Mouse (Mus musculus) liver, embryonic 12.5 days (tissue): Measurements from ENCODE around the gene 2610318N02Rik. TPM values are rescaled to one million over a fixed set of nuclear protein-coding genes. Genes with fewer than 3 reads are reported as not detected.

Experiments
- ATAC-seq: fragments of 200-750 bp; cut with Nextera tagmentation; 2 replicates; pipeline ENCODE4 v1.8.0; 2017; ENCODE audit warnings: moderate number of reproducible peaks, mild to moderate bottlenecking, moderate library complexity
- H3K27ac ChIP-seq: fragments of 300-500 bp; sonication (generic); 2 replicates; pipeline ENCODE4 v1.5.1; 2016; ENCODE audit warnings: mild to moderate bottlenecking
- H3K27me3 ChIP-seq: fragments of 300-500 bp; sonication (generic); replicated peaks from 2 replicates; pipeline ENCODE4 v1.6.1; 2016; ENCODE audit warnings: mild to moderate bottlenecking, moderate library complexity
- H3K36me3 ChIP-seq: fragments of 300-500 bp; sonication (generic); 2 replicates; pipeline ENCODE4 v1.6.1; 2016; ENCODE audit warnings: mild to moderate bottlenecking, moderate library complexity
- H3K4me1 ChIP-seq: fragments of 300-500 bp; sonication (generic); 2 replicates; pipeline ENCODE4 v1.6.1; 2016
- H3K4me2 ChIP-seq: fragments of 300-500 bp; sonication (generic); 2 replicates; pipeline ENCODE4 v1.6.1; 2016; ENCODE audit warnings: mild to moderate bottlenecking, moderate library complexity
- H3K4me3 ChIP-seq: fragments of 300-500 bp; sonication (generic); 2 replicates; pipeline ENCODE4 v1.5.1; 2016; ENCODE audit warnings: mild to moderate bottlenecking, moderate library complexity
- H3K9ac ChIP-seq: fragments of 300-500 bp; sonication (generic); 2 replicates; pipeline ENCODE4 v1.6.1; 2016; ENCODE audit warnings: mild to moderate bottlenecking, moderate library complexity
- H3K9me3 ChIP-seq: fragments of 300-500 bp; sonication (generic); replicated peaks from 2 replicates; pipeline ENCODE4 v1.6.1; 2016; ENCODE audit warnings: mild to moderate bottlenecking, moderate library complexity
- WGBS: fragments of 180-500 bp; shearing (Covaris S2); methylation state at CpG from one replicate; pipeline ENCODE4 v1.1.7; 2016; ENCODE audit not compliant: insufficient replicate concordance; 5-methylcytosine and 5-hydroxymethylcytosine counted together
- polyA plus RNA-seq: library from polyadenylated mRNA; unstranded; fragments of >200 nt; fragmentation: Nextera tagmentation; extraction: Ambion mirVana; gene quantifications from 2 replicates; pipeline ENCODE4 v1.2.1, GENCODE M21; 2016

Gene 2610318N02Rik
- polyA plus RNA-seq, 1 experiment from 2014 or later: 33.4 TPM

DNA sequence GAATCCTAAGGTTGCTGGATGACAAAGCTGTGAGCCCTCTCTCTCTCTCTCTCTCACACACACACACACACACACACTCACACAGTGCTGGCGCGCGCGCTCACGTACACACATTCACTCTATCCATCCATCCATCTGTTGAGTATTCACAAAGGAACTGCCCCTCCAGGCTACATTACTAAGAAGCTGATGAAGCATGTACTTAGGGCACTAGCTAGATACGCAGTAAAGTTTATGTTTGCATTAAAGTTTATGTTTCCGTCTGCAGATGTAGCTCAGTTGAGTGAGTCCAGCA lies 7.9 kb upstream of the 2610318N02Rik start:
- Histone ChIP-seq H3K9ac (peak overlapping the region; percentile 72), H3K27ac (peak overlapping the region; percentile 72; the same call in 1 of the 2 replicates), H3K36me3 (peaks cover 6% of the 10 kb centered on the region; the same call in 1 of the 2 replicates), H3K4me1 (peaks cover 20% of the 10 kb centered on the region), H3K27me3 (peaks cover 7% of the 10 kb centered on the region; the same call in 1 of the 2 replicates), H3K9me3 (no peaks in the 10 kb centered on the region), H3K4me2 (peak overlapping the region; percentile 99), H3K4me3 (peak overlapping the region; percentile 70)
- no peak for ATAC-seq
- 64% methylated on average over 7 of the region's 7 CpGs for WGBS

DNA sequence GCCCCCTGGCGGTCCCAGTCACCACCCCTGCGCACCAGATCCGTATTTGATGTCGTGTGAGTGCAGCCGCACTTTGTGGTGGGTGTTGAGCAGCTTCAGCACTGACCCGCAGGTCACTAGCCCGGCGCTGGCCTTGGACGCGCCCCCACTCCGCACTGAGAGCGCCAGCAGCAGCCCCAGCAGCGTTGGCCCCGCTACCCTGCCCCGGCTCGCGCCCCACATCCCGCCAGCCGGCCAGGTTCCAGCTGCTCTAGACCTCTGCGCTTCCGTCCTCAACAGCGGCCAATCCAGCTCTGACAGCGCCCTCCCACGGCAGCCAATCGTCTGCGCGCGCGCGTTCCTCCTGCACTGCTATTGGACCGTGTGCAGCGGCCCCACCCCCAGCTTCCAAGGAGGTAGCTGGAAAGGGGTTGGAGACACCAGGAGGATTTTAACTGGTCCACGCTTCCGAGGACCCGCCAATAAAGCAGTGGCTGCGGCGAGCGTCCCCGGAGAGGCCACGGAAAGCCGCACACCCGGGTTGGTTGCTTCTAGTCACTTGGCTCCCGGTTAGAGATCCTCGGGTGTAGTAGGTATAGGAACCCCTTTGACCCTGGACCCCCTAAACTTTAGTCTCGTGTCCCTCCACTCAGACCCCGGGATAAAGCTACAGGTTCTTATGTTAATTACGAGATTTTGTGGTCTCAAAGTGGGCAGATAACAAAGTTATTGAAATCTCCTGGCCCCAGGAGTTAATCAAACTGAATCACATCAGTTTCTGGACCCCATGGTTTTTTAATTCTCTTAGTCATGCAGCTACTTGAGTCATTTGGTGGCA lies 7.3 kb upstream of the 2610318N02Rik start, which contains the start of gene Sdf2l1:
Sdf2l1 (minus strand) TSS at position 295 of the 817 bp plus-strand sequence.
- no peaks in the 10 kb centered on the region for H3K9me3 ChIP-seq
- peaks cover 7% of the 10 kb centered on the region; the same call in 1 of the 2 replicates for H3K27me3 ChIP-seq
- under 1% methylated on average over 47 of the region's 47 CpGs for WGBS
- H3K4me3 ChIP-seq: peak within 1 kb of the TSS; percentile 70
- peak; percentile 97 for ATAC-seq
- peaks cover 20% of the 10 kb centered on the region for H3K4me1 ChIP-seq
- peaks cover 6% of the 10 kb centered on the region; the same call in 1 of the 2 replicates for H3K36me3 ChIP-seq
- peak within 1 kb of the TSS; percentile 78 for H3K9ac ChIP-seq
- H3K27ac ChIP-seq: peak within 1 kb of the TSS; percentile 72
- H3K4me2 ChIP-seq: peak within 1 kb of the TSS; percentile 99

DNA sequence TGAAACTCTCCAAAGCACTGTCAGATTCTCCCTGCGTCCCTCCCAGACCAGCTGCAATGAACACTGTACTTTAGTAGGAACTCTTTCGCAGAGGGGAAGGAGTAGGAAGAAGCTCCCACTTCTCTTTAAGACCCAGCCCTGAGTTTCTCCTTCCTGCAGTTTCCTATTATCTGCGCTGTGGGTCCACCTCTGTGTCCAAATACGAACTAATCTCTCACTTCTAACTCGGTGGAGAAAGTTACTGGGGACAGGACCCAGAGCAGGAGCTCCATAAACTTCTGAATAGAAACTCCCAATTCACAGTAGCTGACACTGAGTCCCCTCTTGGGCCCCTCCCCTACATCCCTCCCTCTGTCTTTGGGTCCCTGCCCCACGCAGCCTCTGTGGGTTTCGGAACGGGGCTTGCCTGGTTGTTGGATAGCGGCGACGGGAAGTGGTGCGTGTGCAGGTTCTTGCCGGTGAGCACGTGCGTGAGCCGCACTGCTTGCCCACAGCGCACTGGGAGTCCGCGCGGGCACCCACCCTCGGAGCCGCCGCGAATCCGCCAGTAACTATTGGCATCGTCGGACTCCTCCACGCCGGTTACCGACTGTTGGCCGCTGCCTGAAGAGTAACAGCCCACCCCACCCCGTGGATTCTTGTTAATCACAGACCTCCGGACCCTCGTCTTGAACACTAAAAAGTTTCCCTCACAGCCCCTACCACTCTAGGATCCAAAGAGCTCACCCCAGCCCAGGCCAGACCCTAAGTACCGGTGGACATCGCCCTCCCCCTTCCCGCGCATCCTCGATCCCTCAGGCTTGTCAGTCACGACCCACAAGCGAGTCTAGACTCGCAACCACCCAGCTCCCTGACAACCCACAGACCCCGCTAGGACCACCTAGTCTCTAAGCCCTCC lies 6.5 kb upstream of the 2610318N02Rik start:
- H3K36me3 ChIP-seq: peaks cover 6% of the 10 kb centered on the region; the same call in 1 of the 2 replicates
- peak overlapping the region; percentile 99 for H3K4me2 ChIP-seq
- no peak for ATAC-seq
- no peaks in the 10 kb centered on the region for H3K9me3 ChIP-seq
- peak overlapping the region; percentile 78 for H3K9ac ChIP-seq
- H3K4me1 ChIP-seq: peaks cover 20% of the 10 kb centered on the region
- peaks cover 7% of the 10 kb centered on the region; the same call in 1 of the 2 replicates for H3K27me3 ChIP-seq
- H3K27ac ChIP-seq: peak overlapping the region; percentile 59
- WGBS: 3% methylated on average over 43 of the region's 43 CpGs
- peak overlapping the region; percentile 70 for H3K4me3 ChIP-seq

DNA sequence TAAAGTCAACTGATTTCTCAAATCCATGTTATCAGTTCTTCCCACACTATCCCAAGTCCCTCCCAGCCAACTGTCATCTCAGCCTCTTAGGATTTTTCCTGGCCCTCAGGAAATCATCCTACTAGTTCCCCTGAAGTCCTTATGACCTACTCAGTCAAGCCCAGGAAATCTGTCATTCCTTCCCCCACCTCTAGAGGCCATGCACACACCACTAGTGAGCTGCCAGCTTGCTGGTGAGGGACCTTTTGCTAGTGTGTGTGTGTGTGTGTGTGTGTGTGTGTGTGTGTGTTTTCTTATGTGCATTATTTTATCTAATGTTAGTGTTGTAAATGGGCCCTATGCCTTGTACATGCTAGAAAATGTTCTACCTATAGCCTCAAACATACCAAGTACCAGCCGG lies 2.3 kb upstream of the 2610318N02Rik start:
- H3K4me1 ChIP-seq: peaks cover 39% of the 10 kb centered on the region
- ATAC-seq: no peak
- 79% methylated on average over 1 of the region's 1 CpGs for WGBS
- peaks cover 17% of the 10 kb centered on the region for H3K36me3 ChIP-seq
- H3K9me3 ChIP-seq: no peaks in the 10 kb centered on the region
- H3K9ac ChIP-seq: no peak overlapping the region
- no peak overlapping the region for H3K27ac ChIP-seq
- H3K4me3 ChIP-seq: no peak overlapping the region
- no peaks in the 10 kb centered on the region for H3K27me3 ChIP-seq
- H3K4me2 ChIP-seq: no peak overlapping the region

DNA sequence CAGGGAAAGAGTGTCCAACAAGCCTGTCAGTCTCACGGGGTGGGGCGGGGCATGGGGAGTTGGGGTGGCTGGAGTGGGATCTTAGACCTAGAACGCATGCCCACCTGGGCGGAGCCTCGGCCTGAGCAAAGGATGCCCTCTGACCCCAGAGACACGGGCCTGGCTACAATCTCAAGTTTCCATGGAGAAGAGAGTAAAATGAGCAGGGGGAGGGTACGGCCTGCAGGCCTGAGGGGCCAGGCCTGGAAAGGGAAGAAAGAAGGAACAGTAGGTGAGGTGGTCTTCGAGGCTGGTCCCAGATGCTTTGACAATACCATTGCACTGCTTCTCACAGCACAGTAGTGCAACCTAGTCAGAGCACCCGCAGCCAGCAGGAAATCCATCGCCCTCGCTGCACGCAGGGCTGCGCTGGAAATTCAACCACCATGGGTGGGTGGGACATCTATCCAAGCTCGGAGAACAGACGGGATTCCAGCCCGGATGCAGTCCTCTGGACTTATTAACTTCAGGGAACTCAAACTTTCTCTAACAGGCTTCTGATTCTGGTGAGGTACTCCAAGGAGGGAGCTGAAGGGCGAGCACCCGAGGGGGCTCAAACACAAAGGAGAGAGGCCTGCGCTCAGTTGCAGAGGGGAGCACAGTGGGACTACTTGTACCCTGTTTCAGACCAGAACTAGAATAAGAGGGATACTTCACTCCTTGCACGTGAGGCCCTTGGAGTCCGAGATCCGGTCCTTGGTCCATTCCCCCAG lies 672 bp downstream of the 2610318N02Rik start:
- peak overlapping the region; percentile 66 for H3K9ac ChIP-seq
- H3K27me3 ChIP-seq: no peaks in the 10 kb centered on the region
- H3K4me3 ChIP-seq: peak overlapping the region; percentile 63
- 7% methylated on average over 22 of the region's 22 CpGs for WGBS
- H3K36me3 ChIP-seq: peaks cover 40% of the 10 kb centered on the region
- ATAC-seq: peak; percentile 7
- H3K4me1 ChIP-seq: peaks cover 25% of the 10 kb centered on the region
- H3K27ac ChIP-seq: peak overlapping the region; percentile 55
- H3K9me3 ChIP-seq: no peaks in the 10 kb centered on the region
- peak overlapping the region; percentile 83 for H3K4me2 ChIP-seq

DNA sequence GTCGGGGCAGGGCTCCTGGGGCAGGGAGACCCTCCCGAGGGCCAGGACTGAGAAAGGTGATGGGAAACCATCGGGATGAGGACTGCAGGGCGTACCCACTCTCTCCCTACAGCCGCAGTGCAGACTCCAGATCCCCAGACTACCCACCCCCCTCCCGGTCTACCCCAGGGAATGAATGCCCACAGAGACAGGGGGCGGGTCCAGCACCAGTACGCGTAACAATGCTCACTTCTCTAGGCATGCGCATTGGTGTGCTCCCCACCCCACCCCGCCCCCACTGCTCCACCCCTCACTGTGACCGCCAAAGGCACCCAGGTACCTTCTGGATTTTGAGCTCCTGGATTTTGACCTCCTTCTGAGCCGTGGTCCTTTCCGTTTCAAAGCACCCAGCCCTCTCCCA lies 3.4 kb downstream of the 2610318N02Rik start:
- Histone ChIP-seq H3K4me3 (no peak overlapping the region), H3K4me1 (peaks cover 25% of the 10 kb centered on the region), H3K36me3 (peaks cover 64% of the 10 kb centered on the region), H3K9ac (no peak overlapping the region), H3K27ac (no peak overlapping the region), H3K9me3 (no peaks in the 10 kb centered on the region), H3K27me3 (no peaks in the 10 kb centered on the region), H3K4me2 (no peak overlapping the region)
- WGBS: 78% methylated on average over 14 of the region's 14 CpGs
- ATAC-seq: no peak

DNA sequence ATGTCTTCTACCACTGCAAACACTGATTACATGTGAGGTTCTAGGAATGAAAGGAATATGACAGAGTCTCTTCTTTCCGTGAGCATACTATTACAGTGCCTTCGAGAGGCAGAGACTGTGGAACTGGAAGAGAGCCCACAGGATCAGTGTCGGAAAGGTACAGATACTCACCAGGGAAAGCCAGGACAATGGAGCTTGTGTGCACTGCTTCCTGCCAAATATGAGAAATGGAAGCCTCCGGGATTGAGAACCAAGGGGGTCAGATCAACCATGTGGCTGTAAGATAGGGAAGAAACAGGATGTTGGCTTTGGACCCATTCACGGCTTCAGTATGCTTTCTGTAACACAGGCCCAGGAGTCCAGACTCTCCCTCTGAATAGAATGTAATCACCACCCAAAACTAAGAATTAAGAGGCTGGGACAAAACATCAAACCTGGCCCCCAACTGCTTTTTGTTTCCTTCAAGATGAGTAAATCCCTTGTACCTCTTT lies 7.6 kb downstream of the 2610318N02Rik start:
- Histone ChIP-seq H3K9me3 (no peaks in the 10 kb centered on the region), H3K27ac (no peak overlapping the region), H3K4me1 (no peaks in the 10 kb centered on the region), H3K9ac (no peak overlapping the region), H3K4me3 (no peak overlapping the region), H3K36me3 (peaks cover 87% of the 10 kb centered on the region), H3K27me3 (no peaks in the 10 kb centered on the region), H3K4me2 (no peak overlapping the region)
- ATAC-seq: no peak
- WGBS: 80% methylated on average over 5 of the region's 5 CpGs

DNA sequence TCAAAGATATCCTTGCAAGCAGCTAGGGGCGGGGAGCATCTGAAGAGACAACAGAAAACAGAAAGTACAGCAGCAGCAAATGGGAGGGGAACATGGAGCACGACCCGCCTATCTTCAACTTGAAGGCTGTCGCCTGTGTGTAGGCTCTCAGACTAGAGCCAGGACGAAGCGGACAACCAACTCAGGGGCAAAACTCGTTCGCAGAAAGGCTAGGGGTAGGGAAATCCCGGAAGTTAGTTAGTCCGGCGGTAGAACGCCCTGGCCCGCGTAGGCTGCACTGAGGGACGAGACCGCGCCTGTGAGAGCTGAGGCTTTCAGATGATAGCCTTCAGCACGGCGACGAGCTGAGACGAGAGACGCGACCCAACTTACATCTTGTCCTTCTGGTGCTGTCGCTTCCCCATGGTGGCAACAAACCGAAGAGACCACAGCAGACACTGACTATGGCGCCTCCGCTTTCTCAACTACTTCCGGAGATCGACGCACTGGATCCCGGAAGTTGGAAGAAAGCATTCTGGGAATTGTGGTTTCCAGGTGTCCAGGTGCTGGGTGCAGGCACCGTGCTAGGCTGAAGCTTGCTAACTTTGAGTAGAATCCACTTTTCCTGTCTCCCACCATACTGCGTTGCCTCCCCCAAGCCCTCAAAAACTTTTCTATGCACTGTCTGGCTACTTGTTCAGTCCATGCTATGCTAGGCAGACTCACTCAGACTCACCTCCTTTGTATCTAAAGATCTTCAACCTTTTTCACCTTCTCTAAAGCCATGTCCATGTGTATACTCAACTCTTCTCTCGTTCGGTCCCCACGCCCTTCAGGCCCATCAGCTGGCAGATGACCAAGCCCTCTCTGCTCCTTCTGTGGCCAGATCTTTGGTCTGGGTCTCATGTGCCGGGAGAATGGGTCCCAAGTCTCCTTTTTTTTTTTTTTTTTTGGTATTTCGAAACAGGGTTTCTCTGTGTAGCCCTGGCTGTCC lies 13.9 kb downstream of the 2610318N02Rik start, which contains the start of gene Ppil2:
Ppil2 (minus strand) TSS at position 487 of the 973 bp plus-strand sequence.
- Histone ChIP-seq H3K27me3 (no peaks in the 10 kb centered on the region), H3K4me1 (peaks cover 16% of the 10 kb centered on the region), H3K27ac (peak within 1 kb of the TSS; percentile 83), H3K4me2 (peak within 1 kb of the TSS; percentile 79), H3K4me3 (peak within 1 kb of the TSS; percentile 91), H3K9ac (peak within 1 kb of the TSS; percentile 78), H3K36me3 (peaks cover 58% of the 10 kb centered on the region), H3K9me3 (no peaks in the 10 kb centered on the region)
- WGBS: 6% methylated on average over 38 of the region's 38 CpGs
- ATAC-seq: peak; percentile 86

DNA sequence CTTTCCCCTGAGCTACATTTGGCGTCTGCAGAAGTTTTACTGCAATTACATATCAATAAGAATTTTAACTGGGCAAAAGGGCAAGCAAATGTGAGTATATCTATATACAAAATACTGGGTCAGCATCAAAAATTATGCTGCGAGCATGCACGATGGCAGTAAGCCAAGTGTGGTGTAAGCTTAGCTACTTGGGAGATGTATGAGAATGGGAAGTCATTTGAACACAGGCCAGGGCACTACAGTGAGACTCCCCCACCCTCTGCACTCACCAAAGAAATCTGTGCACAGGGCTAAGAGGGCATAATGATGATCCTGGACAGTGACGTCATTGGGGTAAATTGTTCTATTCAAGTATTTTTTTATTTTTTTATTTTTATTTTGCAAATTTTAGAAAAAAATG lies 20.4 kb downstream of the 2610318N02Rik start:
- Histone ChIP-seq H3K4me2 (no peak overlapping the region), H3K4me1 (peaks cover 2% of the 10 kb centered on the region), H3K4me3 (no peak overlapping the region), H3K36me3 (peaks cover 92% of the 10 kb centered on the region), H3K27me3 (no peaks in the 10 kb centered on the region), H3K9ac (no peak overlapping the region), H3K9me3 (no peaks in the 10 kb centered on the region), H3K27ac (no peak overlapping the region)
- no peak for ATAC-seq
- whole genome bisulfite sequencing: 84% methylated on average over 4 of the region's 4 CpGs

DNA sequence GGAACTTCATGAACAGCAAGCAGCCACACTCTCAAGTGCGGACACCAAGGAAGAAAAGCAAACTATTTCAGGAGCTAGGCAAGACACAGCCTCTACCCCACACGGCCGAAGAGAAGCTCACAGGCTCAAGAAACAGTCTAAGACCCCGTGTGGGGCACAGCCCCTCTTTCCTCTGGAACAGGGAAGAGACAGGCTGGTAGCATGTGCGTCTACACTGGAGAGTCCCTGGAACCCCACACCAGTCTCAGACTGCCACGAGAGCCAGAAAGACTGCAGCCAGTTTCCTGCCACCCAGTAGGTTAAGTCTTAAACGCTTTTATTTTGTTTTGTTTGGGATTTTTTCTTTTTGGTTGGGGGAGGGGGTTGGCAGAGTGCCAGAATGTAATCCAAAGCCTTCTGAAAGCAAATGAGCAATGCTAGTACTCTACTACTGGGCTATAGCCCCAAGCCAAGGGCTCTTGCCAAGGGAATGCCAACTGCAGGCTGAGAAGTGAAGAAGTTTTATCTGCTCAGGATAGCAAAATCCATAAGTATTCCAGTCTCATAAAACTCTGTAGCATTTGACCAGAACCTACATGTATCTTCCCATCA lies 22.2 kb downstream of the 2610318N02Rik start:
- WGBS: 82% methylated on average over 7 of the region's 7 CpGs
- Histone ChIP-seq H3K9ac (no peak overlapping the region), H3K27ac (no peak overlapping the region), H3K4me3 (no peak overlapping the region), H3K4me2 (no peak overlapping the region), H3K9me3 (no peaks in the 10 kb centered on the region), H3K36me3 (peaks cover 98% of the 10 kb centered on the region), H3K27me3 (no peaks in the 10 kb centered on the region), H3K4me1 (no peaks in the 10 kb centered on the region)
- no peak for ATAC-seq
